Mouse (Mus musculus): ENCODE measurements at regions not wholly inside any gene's neighbourhood (a gene's known extent, or its start where the extent isn't known, plus 50 kb on each side); places are given as distances from the start of the nearest gene placed in this dataset.

- in situ Hi-C loops (cut with MboI, MseI), result no loop called here
These were observed 647.5 kb downstream of the Kcnj3 start for GRCm38 (mm10) chr2:56083226-56083625.

GRCm38 (mm10) chr2:56109531-56109930, 673.8 kb downstream of the Kcnj3 start:
- in situ Hi-C loops (cut with MboI, MseI), result loop anchor here (25.0 kb wide), 2 partner anchors 1728 to 1803 kb away; no protein-coding TSS in a partner anchor

GRCm38 (mm10) chr2:56109975-56110374, 674.2 kb downstream of the Kcnj3 start:
- in situ Hi-C loops (cut with MboI, MseI), result loop anchor here (25.0 kb wide), 2 partner anchors 1727 to 1802 kb away; no protein-coding TSS in a partner anchor

GRCm38 (mm10) chr2:56114469-56114868, 678.7 kb downstream of the Kcnj3 start:
- in situ Hi-C loops (cut with MboI, MseI), result loop anchor here (25.0 kb wide), 2 partner anchors 1723 to 1798 kb away; no protein-coding TSS in a partner anchor

- in situ Hi-C loops (cut with MboI, MseI), result loop anchor here (25.0 kb wide), 2 partner anchors 1718 to 1793 kb away; no protein-coding TSS in a partner anchor
These were observed 683.6 kb downstream of the Kcnj3 start for GRCm38 (mm10) chr2:56119368-56119767.

GRCm38 (mm10) chr2:56147107-56147615, 711.4 kb downstream of the Kcnj3 start:
- in situ Hi-C loops (cut with MboI, MseI), result no loop called here

GRCm38 (mm10) chr2:56196449-56196848, 760.7 kb downstream of the Kcnj3 start:
- in situ Hi-C loops (cut with MboI, MseI), result no loop called here

- in situ Hi-C loops (cut with MboI, MseI), result no loop called here
These were observed 791.7 kb downstream of the Kcnj3 start for GRCm38 (mm10) chr2:56227476-56227875.

- in situ Hi-C loops (cut with MboI, MseI), result no loop called here
These were observed 797.3 kb downstream of the Kcnj3 start for GRCm38 (mm10) chr2:56233042-56233441.

GRCm38 (mm10) chr2:56257044-56257954, 821.5 kb downstream of the Kcnj3 start:
- in situ Hi-C loops (cut with MboI, MseI), result no loop called here

- in situ Hi-C loops (cut with MboI, MseI), result no loop called here
These were observed 818.9 kb downstream of the Nr4a2 start for GRCm38 (mm10) chr2:56304920-56305319.

- in situ Hi-C loops (cut with MboI, MseI), result no loop called here
These were observed 802.1 kb downstream of the Nr4a2 start for GRCm38 (mm10) chr2:56321692-56322091.

GRCm38 (mm10) chr2:56322508-56322907, 801.3 kb downstream of the Nr4a2 start:
- in situ Hi-C loops (cut with MboI, MseI), result no loop called here

- in situ Hi-C loops (cut with MboI, MseI), result no loop called here
These were observed 787.8 kb downstream of the Nr4a2 start for GRCm38 (mm10) chr2:56335974-56336373.

GRCm38 (mm10) chr2:56364065-56364464, 759.7 kb downstream of the Nr4a2 start:
- in situ Hi-C loops (cut with MboI, MseI), result no loop called here
